Mouse (Mus musculus): Measurements from ENCODE around the gene Hist2h2be. TPM values are rescaled to one million over a fixed set of nuclear protein-coding genes. Genes with fewer than 3 reads are reported as not detected.
"Not testable (repeated sequence)": the region's sequence is repeated elsewhere in the genome, so short reads cannot be mapped to it uniquely, and the experiment has no call there.

The Hist2h2be gene
- total RNA-seq (2015) (10.2 and 11.9 TPM in 2 replicates), total RNA-seq (2017) (14.8 and 14.9 TPM in 2 replicates)

DNA sequence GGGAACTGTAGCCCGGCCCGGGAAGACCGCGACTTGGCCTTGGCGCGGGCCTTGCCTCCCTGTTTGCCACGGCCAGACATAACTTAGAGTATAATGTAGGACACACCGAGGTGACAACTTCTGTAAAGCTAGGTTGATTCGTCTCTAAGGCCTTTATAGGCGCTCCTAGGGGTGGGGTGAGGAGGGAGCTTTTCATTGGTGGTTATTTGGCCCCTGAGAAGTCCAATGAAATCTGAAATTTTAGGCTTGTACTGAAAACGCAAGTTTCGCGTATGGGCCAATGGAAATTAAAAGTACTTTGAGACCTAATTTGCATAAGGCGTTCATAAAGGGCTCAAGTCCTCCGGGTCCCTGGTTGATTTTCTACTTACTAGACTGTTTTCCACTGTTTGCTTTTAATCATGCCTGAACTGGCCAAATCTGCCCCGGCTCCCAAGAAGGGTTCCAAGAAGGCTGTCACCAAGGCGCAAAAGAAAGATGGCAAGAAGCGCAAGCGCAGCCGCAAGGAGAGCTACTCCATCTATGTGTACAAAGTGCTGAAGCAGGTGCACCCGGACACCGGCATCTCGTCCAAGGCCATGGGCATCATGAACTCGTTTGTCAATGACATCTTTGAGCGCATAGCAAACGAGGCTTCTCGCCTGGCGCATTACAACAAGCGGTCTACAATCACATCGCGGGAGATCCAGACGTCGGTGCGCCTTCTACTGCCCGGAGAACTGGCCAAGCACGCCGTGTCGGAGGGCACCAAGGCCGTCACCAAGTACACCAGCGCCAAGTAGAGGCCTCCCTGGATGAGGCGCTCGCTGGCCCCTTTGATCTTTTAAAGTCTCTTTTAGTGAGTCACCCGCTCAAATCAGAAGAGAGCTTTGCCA is at the start of gene Hist2h2be, which contains the start of gene Hist2h2ac:
Gene Hist2h2be, plus strand, starts transcription at position 355 of the 875 bp plus-strand sequence.
Gene Hist2h2ac, minus strand, starts transcription at position 116 of the 875 bp plus-strand sequence.
- ATAC-seq (ENCODE audit: poor library complexity, severe bottlenecking): peak; percentile 76

DNA sequence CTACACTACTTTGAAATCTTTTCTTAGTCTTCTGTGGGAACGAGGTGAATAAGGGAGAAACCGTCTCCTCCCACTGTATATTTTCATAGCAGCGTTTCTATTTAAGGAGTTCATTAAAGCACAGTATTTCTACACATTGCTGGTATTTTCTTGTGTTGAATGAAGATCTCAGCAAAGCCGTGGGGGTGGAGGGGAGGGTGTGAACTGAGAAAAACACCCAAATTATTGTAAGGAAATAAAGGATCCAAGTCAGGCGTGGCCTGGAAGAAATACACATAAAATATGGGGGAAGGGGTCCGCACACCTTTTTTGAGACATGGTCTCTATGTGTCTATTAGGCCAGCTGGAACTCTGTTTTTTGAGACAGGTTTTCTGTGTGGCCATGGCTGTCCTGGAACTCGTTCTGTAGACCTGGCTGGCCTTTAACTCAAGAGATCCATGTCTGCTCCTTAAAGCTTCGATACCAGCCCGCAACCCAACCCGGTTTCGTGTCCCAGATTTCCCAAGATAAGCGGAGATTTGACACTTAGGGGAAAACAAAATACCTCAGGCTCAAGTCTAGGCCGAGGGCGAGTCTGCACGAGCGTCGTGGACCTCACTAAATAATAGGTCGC is 49.2 kb upstream of the Hist2h2be start:
- peak; percentile 4 for ATAC-seq (ENCODE audit: poor library complexity, severe bottlenecking)

DNA sequence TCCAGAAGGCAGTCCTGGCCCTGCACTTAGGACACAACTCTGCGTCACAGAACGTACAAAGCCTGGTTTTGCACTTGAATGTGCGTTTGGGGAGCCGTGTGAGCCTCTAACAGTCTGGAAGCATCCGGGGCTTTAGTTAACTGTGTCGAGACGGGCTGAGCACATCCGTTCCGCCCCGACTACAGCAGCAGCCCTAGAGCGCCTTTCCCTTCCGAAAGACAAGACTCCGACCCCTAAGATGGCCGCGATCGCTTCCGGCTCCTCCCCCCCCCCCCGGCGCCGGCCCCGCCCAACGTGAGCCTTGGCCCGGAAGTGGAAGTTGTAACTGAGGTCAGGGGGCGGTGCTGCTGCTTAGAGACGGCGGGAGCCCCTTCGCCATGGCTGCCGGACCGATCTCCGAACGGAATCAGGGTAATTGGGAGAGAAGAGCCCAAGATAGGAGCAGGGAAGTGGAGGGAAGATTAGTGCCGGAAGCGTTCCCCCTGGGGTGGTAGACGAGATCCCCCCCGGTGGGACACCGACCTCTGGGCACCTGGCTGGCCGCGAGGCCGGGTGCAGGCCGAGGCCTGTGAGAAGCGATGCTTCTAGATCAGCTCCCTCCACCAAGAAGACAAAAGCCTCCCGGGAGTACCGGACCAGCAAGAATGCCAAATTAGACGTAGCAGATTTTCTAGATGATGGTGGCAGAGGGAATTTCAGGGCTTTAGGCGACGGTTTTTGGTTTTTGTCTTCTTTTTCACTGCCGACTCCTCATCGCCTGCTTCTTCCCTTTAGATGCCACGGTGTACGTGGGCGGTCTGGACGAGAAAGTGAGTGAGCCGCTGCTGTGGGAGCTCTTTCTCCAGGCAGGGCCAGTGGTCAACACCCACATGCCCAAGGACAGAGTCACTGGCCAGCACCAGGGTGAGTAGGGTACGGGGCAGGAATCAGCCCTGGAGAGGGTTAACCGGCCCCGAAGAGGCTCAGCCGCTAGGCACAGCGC is 48.4 kb upstream of the Hist2h2be start, which contains the start of gene Sf3b4:
Gene Sf3b4, plus strand, starts transcription at position 136 of the 982 bp plus-strand sequence.
- ATAC-seq (ENCODE audit: poor library complexity, severe bottlenecking): peak; percentile 96

DNA sequence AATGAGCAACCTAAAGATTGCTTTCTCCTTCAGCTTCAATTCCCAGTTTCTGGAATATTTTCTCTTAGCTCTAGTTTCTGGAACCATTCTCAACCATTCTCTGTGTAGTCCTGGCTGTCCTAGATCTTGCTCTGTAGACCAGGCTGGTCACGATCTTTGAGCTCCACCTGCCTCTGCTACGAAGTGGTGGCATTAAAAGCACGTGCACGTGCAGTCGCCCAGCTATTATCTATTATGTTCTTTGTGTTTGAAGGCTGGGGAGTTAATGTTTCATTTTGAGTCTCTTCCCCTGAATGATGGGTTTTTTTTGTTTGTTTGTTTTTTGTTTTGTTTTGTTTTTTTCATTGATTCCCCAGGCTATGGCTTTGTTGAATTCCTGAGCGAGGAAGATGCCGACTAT is 47.7 kb upstream of the Hist2h2be start:
- no peak for ATAC-seq (ENCODE audit: poor library complexity, severe bottlenecking)

DNA sequence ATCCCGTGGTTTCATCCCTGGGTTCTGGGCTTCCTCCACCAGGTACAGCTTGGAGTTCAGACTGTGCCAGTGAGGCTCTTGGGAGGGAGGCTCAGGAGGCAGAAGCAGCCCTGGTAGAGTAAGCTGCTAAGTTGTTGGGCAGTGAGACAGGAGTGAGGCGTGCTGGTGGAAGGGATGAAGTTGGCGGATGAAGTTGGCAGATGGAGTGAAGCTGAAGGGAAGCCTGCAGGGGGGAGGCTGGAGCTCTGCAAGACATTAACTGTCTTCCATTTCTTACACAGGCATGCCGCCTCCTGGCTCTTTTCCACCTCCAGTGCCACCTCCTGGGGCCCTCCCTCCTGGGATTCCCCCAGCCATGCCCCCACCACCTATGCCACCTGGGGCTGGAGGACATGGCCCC is 46.9 kb upstream of the Hist2h2be start:
- ATAC-seq (ENCODE audit: poor library complexity, severe bottlenecking): not testable (repeated sequence)

DNA sequence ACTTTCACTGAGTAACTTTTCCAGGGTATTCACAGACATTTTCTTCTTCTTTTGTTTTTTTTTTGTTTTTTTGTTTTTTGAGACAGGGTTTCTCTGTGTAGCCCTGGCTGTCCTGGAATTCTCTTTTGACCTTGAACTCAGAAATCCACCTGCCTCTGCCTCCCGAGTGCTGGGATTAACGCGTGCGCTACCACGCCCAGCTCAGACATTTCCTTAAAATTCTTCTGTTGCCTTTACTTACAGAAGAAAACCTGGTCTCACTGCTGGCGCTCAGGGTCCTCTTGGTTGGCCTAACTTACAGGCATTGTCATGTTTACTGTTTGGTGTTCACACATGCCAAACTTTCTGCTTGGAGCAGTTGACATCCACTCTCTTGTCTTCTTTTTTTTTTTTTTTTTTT is 45.7 kb upstream of the Hist2h2be start:
- no peak for ATAC-seq (ENCODE audit: poor library complexity, severe bottlenecking)

DNA sequence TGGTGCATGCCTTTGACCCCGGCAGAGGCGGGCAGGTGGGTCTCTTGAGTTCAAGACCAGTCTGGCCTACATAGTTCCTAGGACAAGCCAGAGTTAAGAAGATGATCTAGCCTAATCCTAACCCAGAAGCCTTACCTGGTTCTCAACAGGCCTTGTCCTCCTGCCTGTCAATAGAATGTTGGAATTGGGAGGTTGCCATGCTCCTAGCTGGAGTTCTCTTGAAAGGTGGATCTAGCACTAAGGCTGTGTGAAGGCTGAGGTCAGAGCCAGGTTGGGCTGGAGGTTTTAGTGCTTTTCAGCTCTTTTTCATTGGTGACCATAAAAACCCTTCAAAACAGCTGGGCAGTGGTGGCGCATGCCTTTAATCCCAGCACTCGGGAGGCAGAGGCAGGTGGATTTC is 42.5 kb upstream of the Hist2h2be start:
- ATAC-seq (ENCODE audit: poor library complexity, severe bottlenecking): no peak

DNA sequence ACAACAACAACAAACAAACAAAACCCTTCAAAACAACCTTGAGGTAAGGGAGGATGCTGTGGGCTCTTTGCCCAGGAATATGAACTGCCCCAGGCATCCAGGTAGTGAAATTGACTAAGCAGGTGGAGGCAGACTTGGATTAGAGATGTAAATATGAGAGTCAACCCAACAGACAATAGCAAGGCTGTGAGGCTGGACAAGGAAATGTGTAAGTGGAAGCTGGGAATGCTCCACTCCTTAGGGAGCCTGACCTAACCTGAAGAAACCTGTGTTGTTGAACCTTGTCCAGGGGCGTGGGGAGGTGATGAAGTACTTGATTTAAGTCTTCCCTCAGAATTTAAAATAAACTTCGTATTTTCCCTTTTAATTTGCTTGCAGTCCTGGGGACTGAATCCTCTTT is 42.0 kb upstream of the Hist2h2be start:
- ATAC-seq (ENCODE audit: poor library complexity, severe bottlenecking): no peak

DNA sequence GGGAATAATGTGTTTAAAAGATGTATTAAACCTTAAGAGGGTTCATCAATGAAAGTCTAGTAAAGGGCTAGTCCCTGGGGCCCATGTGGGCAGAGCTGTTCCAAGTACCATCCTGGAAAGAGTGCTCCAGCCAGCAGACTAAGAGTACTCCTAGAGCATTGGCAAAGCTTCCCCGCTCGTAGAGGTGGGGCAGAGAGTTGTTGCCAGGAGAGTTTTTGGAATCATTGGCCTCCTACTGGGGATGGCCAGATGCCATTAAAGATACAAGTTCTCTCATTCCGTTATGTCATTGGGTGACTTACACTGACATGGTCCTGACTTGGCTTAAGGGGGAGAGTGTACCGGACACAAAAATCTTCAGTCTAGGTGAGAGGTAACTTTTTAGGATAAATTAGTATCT is 41.4 kb upstream of the Hist2h2be start:
- ATAC-seq (ENCODE audit: poor library complexity, severe bottlenecking): no peak

DNA sequence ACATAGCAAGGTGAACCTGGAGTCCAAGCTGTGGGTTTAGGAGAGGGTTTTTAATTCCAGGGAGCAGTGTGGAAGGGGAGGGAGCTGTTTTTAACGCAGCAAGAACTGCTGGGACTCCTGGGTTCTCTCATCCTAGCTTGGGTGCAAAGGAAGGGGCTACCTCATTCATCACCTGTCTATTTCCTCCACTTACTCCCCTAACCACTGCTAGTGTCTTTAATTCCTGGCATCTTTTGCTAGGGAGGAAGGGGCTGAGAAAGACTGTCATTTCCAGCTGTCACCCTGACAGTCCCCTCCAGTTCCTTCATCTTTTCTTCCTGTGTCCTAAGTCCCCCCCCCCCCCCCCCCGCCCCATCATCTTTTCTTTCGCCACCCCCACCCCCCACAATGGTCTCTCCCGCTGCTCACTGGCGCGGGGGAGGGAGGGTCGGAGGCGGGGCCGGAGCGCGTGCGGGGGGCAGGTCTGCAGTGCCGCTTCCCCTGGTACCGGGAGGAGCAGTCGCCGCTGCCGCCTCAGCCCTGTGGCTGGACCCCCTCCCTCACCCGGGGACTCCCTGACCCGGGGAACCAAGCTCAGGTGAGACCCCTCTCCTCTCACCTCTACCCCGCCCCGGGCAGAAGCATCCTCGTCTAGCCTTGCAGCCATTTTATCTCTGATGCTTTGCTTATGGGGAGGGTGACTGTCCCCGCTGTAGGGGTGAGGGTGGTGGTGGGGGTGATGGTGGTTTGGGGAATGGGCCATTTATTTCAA is 40.0 kb upstream of the Hist2h2be start, which contains the start of gene Sv2a:
Gene Sv2a, plus strand, starts transcription at position 425 of the 751 bp plus-strand sequence.
- ATAC-seq (ENCODE audit: poor library complexity, severe bottlenecking): peak; percentile 69

DNA sequence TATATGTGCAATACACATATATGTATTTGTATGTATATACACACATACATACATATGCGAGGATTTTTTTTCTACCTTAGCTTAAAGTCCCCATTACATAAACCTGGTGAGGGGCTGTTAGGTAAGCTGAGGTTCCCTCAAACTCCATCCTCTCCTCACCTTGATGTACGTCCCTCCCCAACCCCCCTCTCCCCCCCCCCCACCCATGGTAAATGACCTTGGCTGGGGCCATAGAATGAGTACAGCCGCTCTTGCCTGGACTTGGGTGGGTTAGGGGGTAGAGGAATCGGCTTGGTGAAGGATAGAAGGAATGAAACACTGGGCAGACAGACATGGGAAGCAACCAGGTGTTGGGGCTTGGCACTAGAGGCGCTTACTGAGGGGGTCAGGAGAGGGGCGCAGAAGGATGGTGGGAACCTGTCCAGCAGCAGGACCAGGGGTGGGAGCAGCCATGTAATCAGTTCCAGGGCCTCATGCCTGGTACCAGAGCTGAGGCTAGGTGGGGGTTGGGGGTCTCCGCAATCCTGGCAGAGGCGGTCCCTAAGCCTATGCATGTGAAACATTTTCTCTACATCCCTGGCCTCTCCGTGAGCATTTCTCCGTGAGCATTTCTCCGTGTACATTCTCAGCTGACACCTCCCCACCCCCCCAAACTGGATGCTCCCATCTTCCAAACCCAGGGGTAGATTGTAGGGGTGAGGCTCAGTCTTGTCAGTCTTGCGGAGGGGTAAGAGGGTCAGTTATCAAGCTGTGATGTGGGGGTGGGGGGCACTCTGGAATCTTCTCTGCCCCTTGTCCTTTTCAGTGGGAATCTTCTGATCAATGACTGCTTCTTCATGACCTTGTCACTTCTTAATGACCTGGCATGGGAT is 39.2 kb upstream of the Hist2h2be start:
- no peak for ATAC-seq (ENCODE audit: poor library complexity, severe bottlenecking)

DNA sequence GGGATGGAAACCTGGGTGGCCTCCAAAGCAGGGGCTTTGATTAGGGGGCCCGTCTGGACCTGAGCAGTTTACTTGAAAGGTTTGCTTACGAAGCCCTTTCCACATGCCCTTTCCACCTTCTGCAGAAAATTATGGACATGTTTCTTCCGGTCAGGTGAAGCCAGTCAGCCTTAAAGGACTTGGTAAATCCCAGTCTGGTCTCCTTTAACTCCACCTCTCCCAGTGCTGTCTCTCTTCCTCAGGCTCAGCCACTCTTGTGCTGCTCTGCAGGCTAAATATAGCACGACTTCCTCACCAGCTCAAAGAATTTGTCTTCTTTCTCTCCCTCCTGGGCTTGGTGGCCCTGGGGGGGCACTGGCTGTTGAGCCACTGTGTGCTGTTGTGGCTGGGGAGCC is 38.5 kb upstream of the Hist2h2be start:
- ATAC-seq (ENCODE audit: poor library complexity, severe bottlenecking): no peak

DNA sequence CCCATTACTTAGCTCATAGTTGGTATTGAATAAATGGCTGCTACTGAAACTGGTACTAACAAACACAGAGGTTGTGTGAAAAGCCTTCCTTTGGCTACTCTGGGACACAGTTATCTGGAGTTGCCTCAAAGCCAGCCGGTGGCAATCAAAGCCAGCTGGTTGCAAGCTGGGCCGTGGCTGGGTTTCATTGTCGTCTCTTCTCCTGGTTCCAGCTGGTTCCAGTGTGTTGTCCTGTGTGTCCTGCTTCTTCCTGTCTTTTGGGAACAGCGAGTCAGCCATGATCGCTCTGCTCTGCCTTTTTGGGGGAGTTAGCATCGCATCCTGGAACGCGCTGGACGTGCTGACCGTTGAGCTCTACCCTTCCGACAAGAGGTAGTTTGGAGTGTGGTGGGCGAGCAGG is 27.9 kb upstream of the Hist2h2be start:
- ATAC-seq (ENCODE audit: poor library complexity, severe bottlenecking): no peak

DNA sequence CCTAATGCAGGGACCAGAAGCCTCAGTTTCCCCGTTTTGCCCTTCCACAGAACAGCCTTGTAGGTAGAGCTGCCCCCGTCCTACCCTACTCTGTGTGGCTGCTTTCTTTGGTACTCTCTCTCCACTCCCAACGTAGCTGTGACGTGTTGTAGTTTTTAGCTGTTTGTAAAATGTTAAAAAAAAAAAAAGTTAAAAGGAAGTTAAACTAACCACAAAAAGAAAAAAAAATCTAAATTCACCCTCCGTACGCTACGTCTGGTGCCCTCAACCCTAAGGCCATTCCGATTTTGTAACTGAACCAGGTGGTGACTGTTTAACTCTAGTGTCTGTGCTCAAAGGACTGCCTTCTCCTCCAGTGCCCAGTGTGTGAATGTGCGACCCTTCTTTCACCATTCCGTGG is 26.0 kb upstream of the Hist2h2be start:
- no peak for ATAC-seq (ENCODE audit: poor library complexity, severe bottlenecking)

DNA sequence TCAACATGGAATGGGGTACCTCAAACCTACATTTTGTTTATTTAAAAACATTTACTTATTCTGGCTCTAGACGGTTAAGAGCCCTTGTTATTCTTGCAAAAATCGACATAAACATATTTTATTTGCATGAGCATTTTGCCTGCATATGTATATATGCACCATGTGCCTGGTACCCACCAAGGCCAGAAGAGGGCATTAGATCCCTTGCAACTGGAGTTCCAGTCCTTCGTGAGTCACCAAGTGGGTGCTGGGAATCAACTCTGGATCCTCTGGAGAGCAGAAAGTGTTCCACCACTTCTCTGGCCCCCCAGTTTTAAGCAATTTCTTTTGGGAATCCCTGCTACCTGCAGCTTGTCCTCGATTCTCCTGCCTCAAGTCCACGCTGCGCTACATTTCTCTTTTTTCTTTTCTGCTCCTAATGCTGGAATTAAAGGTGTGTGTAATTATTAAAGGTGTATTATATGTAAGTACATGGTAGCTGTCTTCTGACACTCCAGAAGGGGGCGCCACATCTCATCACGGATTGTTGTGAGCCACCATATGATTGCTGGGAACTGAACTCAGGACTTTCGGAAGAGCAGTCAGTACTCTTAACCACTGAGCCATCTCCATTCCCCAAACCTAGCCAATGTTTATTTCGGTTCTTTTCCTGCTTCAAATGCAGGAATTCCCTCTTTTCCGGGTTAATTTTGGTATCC is 25.2 kb upstream of the Hist2h2be start:
- no peak for ATAC-seq (ENCODE audit: poor library complexity, severe bottlenecking)

DNA sequence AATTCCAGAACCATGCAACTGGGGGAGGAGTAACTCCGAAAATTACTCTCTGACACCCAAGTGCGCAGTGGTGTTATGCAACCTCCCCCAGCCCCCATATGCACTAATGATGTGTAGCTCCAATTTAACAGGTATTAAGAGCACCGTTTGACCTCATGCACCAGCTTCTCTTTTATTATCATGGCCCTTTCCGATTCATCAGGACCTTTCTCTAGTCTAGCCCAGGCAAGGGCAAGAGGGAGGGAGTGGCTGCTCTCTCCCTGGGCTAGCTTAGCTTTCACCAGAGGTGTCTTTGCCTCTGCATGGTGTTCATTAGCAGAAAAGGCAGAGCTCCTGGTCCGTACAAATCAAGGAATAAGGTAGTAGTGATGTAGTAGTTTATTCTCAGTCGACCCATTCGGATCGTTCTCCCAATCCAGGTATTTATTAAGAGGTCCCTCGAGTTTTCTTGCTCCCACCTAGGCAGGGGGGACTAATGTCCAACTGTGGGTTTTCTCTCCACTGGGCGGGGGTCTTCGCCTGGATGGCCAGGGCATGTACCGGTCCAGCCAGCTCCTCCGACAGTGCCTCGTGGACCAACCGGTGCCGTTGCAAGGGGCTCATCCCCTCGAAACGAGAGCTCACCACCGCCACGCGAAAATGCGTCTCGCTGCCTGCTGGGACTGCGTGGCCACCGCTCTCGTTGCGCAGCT is 24.3 kb upstream of the Hist2h2be start:
- ATAC-seq (ENCODE audit: poor library complexity, severe bottlenecking): no peak

DNA sequence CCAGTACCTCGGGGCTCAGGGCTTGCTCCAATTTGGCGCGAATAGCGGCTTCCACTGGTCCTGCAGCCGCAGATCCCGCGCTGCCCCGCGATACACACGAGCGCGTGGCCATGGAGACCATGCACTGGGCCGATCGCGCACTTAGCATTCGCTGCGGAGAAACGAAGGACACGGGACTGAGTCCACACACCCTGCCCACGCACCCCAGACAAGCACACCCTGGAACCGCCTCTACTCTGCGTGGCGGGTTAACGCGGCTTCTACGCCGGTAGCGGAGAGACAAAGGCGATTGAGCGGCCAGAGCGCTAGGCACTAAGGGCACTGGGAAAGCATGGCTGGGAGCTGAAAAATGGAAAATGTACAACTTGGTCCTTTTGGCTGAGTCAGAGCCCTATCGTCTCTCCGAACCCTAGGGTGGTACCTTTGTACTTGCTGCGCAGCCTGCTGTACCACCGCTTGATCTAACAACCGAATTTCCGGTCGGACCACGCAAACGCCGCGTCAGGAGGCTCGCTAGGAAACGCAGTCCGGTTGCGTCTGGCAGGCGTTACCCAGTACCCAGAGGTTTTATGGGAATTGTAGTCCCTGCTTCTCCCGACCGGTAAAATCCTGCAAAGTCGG is 23.7 kb upstream of the Hist2h2be start:
- peak; percentile 87 for ATAC-seq (ENCODE audit: poor library complexity, severe bottlenecking)

Data from megakaryocyte, adult 5-6 weeks (primary cell).